Mouse (Mus musculus) monocyte, adult 59 days (primary cell): ENCODE data around the gene Zfp229. TPM values are rescaled to one million over a fixed set of nuclear protein-coding genes. Genes with fewer than 3 reads are reported as not detected.

Experiments
- total RNA-seq, 2 experiments: library from RNA; stranded (reverse); gene quantifications; one replicate each; pipeline ENCODE4 v1.2.4; 2023

Zfp229 gene
- total RNA-seq: 1 to 10 TPM; 2.1 to 5.3 TPM

DNA sequence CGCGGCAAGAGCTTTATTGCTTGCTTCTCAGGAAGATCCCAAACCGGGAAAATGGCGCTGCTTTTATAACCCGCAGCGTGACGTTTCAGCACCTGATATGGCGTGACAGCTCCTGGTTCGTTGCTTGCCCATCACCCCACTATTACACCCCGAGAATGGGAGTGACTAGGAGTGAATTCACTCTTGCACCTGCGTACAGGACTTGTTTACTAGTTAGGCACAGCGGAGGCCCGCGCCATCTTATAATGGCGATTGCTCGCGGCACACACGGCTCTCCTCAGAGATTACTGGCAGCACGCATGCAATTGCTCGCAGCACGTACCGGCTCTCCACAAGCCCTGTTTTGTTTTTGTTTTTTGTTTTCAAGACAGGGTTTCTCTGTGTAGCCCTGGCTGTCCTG, at the start of gene Zfp229:
TSS of gene Zfp229 (plus strand) at position 301 of the 400 bp plus-strand sequence.

DNA sequence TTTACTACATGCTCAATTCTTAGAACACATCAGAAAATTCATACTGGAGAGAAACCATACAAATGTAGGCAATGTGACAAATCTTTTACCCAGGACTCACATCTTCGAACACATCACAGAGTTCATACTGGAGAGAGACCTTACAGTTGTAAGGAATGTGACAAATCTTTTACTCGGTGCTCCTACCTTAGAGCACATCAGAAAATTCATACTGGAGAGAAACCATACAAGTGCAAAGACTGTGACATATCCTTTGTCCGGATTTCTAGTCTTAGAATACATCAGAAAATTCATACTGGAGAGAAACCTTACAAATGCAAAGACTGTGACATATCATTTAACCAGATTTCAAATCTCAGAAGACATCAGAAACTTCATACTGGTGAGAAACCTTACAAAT, 39.0 kb upstream of the Zfp229 start, which contains the start of gene Gm10226:
TSS of gene Gm10226 (plus strand) at position 301 of the 400 bp plus-strand sequence.

DNA sequence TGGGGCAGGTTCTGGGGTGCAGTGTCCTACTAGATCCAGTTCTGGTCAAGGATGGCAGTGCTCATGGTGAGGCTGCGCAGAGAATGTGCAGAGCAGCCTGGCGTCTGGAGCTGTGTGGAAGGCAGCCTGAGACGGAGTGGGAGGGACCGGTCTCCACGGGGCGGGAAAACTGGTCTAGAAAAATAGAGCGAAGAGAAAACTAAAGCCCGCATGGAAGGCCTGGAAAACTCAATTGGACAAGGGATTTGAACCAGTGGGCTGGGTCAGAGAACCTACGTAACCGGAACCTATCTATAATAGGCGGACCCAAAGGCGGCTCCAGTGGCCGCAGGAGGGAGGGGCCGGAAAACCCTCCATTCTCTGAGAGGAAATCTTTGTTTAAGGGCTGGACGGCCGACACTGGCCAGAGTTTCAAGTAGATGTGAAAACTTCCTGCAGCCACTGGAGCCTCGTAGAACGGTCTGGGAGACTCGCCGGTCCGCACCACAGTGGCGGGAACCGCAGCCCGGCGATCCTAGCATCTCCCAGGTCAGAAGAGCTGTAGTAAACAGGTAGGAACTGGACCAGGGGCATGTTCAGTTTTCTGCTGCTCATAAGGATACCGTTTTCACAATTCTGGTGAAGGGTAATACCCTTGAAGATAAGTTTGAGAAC, 23.1 kb upstream of the Zfp229 start, which contains the start of gene Zfp760:
TSS of gene Zfp760 (plus strand) at position 399 of the 654 bp plus-strand sequence.

Other genes with a start within 250 kb of the Zfp229 start
- 10 to 100 TPM; 12.2 to 14.5 TPM for gene Zfp53, start 241.8 kb upstream of the Zfp229 start, total RNA-seq
- 10 to 100 TPM; 15.1 to 18.7 TPM for gene Zfp52, start 195.3 kb upstream of the Zfp229 start, total RNA-seq
- 1 to 10 TPM; 3.1 to 3.9 TPM for gene Zfp948, start 163.8 kb upstream of the Zfp229 start, total RNA-seq
- gene Zfp983, start 80.2 kb upstream of the Zfp229 start, total RNA-seq: 1 to 10 TPM; 7.3 to 9.6 TPM
- gene Gm10226, start 38.9 kb upstream of the Zfp229 start, total RNA-seq: 1 to 10 TPM; 3.2 to 7.8 TPM
- 1 to 10 TPM; 3.3 to 3.7 TPM for gene Zfp760, start 23.1 kb upstream of the Zfp229 start, total RNA-seq
- under 1 TPM in 1 of 2 experiments, not detected in 1; 0.34 TPM for gene Zfp820, start 115.0 kb downstream of the Zfp229 start, total RNA-seq
- gene Zfp995, start 179.1 kb downstream of the Zfp229 start, total RNA-seq: 10 to 100 TPM in 1 of 2 experiments, 1 to 10 TPM in 1; 7.3 to 11.0 TPM
- gene Zfp942, start 231.7 kb downstream of the Zfp229 start, total RNA-seq: 10 to 100 TPM; 14.0 TPM
- 10 to 100 TPM; 16.7 to 17.2 TPM for gene Zfp943, start 231.8 kb downstream of the Zfp229 start, total RNA-seq